13 mouse cellular contexts compared by ENCODE assay signal in genomic region chr1:181440982-181441603, GRCm38 (mm10).
DNase-seq lines count a peak whose midpoint lies in the region; ATAC-seq and TF ChIP-seq lines count a peak whose summit lies in the region.
"Had no signal": no experiment of that assay in that cellular context is flagged by ENCODE, and none has a peak within 500 bp of the region (broad histone marks: within the 10 kb centered on the region; RNA-seq: fewer than 3 reads in every experiment).

No protein-coding gene starts in this region.

- no peak overlapping the region for H3K4me2 ChIP-seq in forebrain, embryonic 13.5 days
- H3K4me2 ChIP-seq in forebrain, embryonic 11.5 days (ENCODE audit: low read depth, low read length, severe bottlenecking) = no peak overlapping the region
- H3K4me2 ChIP-seq in lung, embryonic 14.5 days = no peak overlapping the region
- H3K4me2 ChIP-seq: hindbrain, embryonic 14.5 days; liver, embryonic 12.5 days had no signal

- no peak for DNase-seq in forebrain, embryonic 11.5 days (ENCODE audit: low spot score)
- peak; percentile 32 for DNase-seq in lung, embryonic 14.5 days
- no peak for DNase-seq in lung, adult 2 months
- peak; percentile 66 for DNase-seq in kidney, postnatal 14 days
- peak; percentile 32 to 60 for DNase-seq in lung, postnatal 4 days
- no peak for DNase-seq in layer of hippocampus, postnatal 25 days (ENCODE audit: extremely low spot score in 1 of 2, low spot score in 1 of 2)
- DNase-seq in thymus, adult 2 months = no peak
- DNase-seq: cerebellum, adult 9-11 months; heart, adult 2 months; thymus, postnatal 14 days had no signal

- TF ChIP-seq CTCF in lung, embryonic 14.5 days (IDR thresholded peaks at IDR 0.05; ENCODE audit: low read depth) = no peak
- no peak for TF ChIP-seq CTCF in lung, adult 2 months (IDR thresholded peaks at IDR 0.05; ENCODE audit: insufficient read depth, low read length)
- no peak for TF ChIP-seq CTCF in thymus, adult 2 months (IDR thresholded peaks at IDR 0.05; ENCODE audit: borderline replicate concordance, control insufficient read depth, extremely low read depth, insufficient read depth, low read length, poor library complexity)

- H3K27ac ChIP-seq in forebrain, embryonic 13.5 days = peak overlapping the region; percentile 65
- no peak overlapping the region for H3K27ac ChIP-seq in forebrain, embryonic 11.5 days (ENCODE audit: low read depth, low read length)
- peak overlapping the region; percentile 50; the same call in 1 of the 2 replicates for H3K27ac ChIP-seq in lung, embryonic 14.5 days (ENCODE audit: low read depth)
- H3K27ac ChIP-seq in thymus, adult 2 months (ENCODE audit: control insufficient read depth, insufficient read depth, low read length) = no peak overlapping the region
- H3K27ac ChIP-seq: heart, adult 2 months; hindbrain, embryonic 14.5 days; liver, embryonic 12.5 days had no signal

- H3K4me3 ChIP-seq in forebrain, embryonic 13.5 days = no peak overlapping the region
- no peak overlapping the region for H3K4me3 ChIP-seq in forebrain, embryonic 11.5 days (ENCODE audit: low read depth, low read length)
- no peak overlapping the region for H3K4me3 ChIP-seq in lung, embryonic 14.5 days (ENCODE audit: low read depth, low read length)
- H3K4me3 ChIP-seq in lung, adult 2 months (replicated peaks; ENCODE audit: extremely low read depth, low read depth, low read length) = no peak overlapping the region
- no peak overlapping the region for H3K4me3 ChIP-seq in thymus, adult 2 months (ENCODE audit: control insufficient read depth, insufficient read depth, low read length)
- H3K4me3 ChIP-seq: heart, adult 2 months; liver, embryonic 12.5 days had no signal

- H3K9ac ChIP-seq in forebrain, embryonic 13.5 days = no peak overlapping the region
- H3K9ac ChIP-seq in forebrain, embryonic 11.5 days (ENCODE audit: low read length) = no peak overlapping the region
- H3K9ac ChIP-seq in lung, embryonic 14.5 days = no peak overlapping the region
- H3K9ac ChIP-seq: hindbrain, embryonic 14.5 days; liver, embryonic 12.5 days had no signal

- TF ChIP-seq POLR2A in lung, adult 2 months (IDR thresholded peaks at IDR 0.05; ENCODE audit: borderline replicate concordance, extremely low read depth, low read depth, low read length) = no peak
- no peak for TF ChIP-seq POLR2A in thymus, adult 2 months (IDR thresholded peaks at IDR 0.05; ENCODE audit: control insufficient read depth, extremely low read depth, insufficient read depth, low read length, poor library complexity)

- no peak for ATAC-seq in forebrain, embryonic 13.5 days
- no peak for ATAC-seq in forebrain, embryonic 11.5 days (replicated peaks; ENCODE audit: low FRiP score)
- ATAC-seq in lung, embryonic 14.5 days (ENCODE audit: insufficient read depth) = no peak
- ATAC-seq: liver, embryonic 12.5 days had no signal

- H3K4me1 ChIP-seq in forebrain, embryonic 13.5 days = peaks cover 17% of the 10 kb centered on the region
- H3K4me1 ChIP-seq in forebrain, embryonic 11.5 days (replicated peaks; ENCODE audit: control insufficient read depth, insufficient read depth, low read length) = no peaks in the 10 kb centered on the region
- H3K4me1 ChIP-seq in lung, embryonic 14.5 days (ENCODE audit: insufficient read depth) = no peaks in the 10 kb centered on the region
- no peaks in the 10 kb centered on the region; the same call in 1 of the 2 replicates for H3K4me1 ChIP-seq in lung, adult 2 months (ENCODE audit: control insufficient read depth, insufficient read depth, low read length)
- H3K4me1 ChIP-seq in thymus, adult 2 months (replicated peaks; ENCODE audit: control insufficient read depth, insufficient read depth, low read length) = no peaks in the 10 kb centered on the region
- H3K4me1 ChIP-seq: liver, embryonic 12.5 days had no signal

- no peaks in the 10 kb centered on the region for H3K9me3 ChIP-seq in forebrain, embryonic 13.5 days (replicated peaks)
- no peaks in the 10 kb centered on the region for H3K9me3 ChIP-seq in forebrain, embryonic 11.5 days (ENCODE audit: control insufficient read depth, low read length)
- H3K9me3 ChIP-seq in lung, embryonic 14.5 days (ENCODE audit: low read depth, low read length) = no peaks in the 10 kb centered on the region
- H3K9me3 ChIP-seq: liver, embryonic 12.5 days had no signal

- H3K27me3 ChIP-seq in forebrain, embryonic 13.5 days = no peaks in the 10 kb centered on the region
- no peaks in the 10 kb centered on the region for H3K27me3 ChIP-seq in forebrain, embryonic 11.5 days (ENCODE audit: control insufficient read depth, insufficient read depth, low read length)
- H3K27me3 ChIP-seq in lung, embryonic 14.5 days (ENCODE audit: insufficient read depth, low read length) = no peaks in the 10 kb centered on the region
- no peaks in the 10 kb centered on the region for H3K27me3 ChIP-seq in thymus, adult 2 months (ENCODE audit: control insufficient read depth, insufficient read depth, low read length)

- H3K36me3 ChIP-seq in forebrain, embryonic 13.5 days (ENCODE audit: poor library complexity, severe bottlenecking) = no peaks in the 10 kb centered on the region
- no peaks in the 10 kb centered on the region for H3K36me3 ChIP-seq in forebrain, embryonic 11.5 days (ENCODE audit: control insufficient read depth, insufficient read depth, low read length)
- no peaks in the 10 kb centered on the region for H3K36me3 ChIP-seq in lung, embryonic 14.5 days (ENCODE audit: insufficient read depth)
- no peaks in the 10 kb centered on the region for H3K36me3 ChIP-seq in thymus, adult 2 months (ENCODE audit: control insufficient read depth, insufficient read depth, low read length)
- H3K36me3 ChIP-seq: liver, embryonic 12.5 days had no signal

- WGBS in forebrain, embryonic 13.5 days = 61% methylated on average over 8 of the region's 8 CpGs
- 75% methylated on average over 8 of the region's 8 CpGs for WGBS in forebrain, embryonic 11.5 days
- 73% methylated on average over 8 of the region's 8 CpGs for WGBS in lung, embryonic 14.5 days
- WGBS in lung, adult 2 months = 74% methylated on average over 8 of the region's 8 CpGs
- WGBS in thymus, adult 2 months = 97% methylated on average over 8 of the region's 8 CpGs

Comparison
In these comparisons a context has a peak if more than half of its experiments do, and no peak if none do; other contexts are left out.
1. H3K27ac ChIP-seq: peak in forebrain, embryonic 13.5 days (single experiment) and lung, embryonic 14.5 days (single experiment); none in forebrain, embryonic 11.5 days (single experiment) and thymus, adult 2 months (single experiment).
2. DNase-seq: peak in lung, embryonic 14.5 days (single experiment), kidney, postnatal 14 days (single experiment) and lung, postnatal 4 days (2 of 2); none in forebrain, embryonic 11.5 days (single experiment), lung, adult 2 months (single experiment), layer of hippocampus, postnatal 25 days (0 of 2) and thymus, adult 2 months (single experiment).